Mouse (Mus musculus) ovary, adult 10 weeks (tissue): ENCODE results near the gene Ctnnd2. TPM values are rescaled to one million over a fixed set of nuclear protein-coding genes. Genes with fewer than 3 reads are reported as not detected.

ENCODE experiments used
- polyA plus RNA-seq: library from polyadenylated mRNA; stranded (reverse); fragments of 350-450 nt; fragmentation: Illumina TruSeq; extraction: RNeasy Lipid Tissue Mini Kit (QIAGEN cat#74804); gene quantifications from one replicate; pipeline ENCODE4 v1.2.3, GENCODE M21; 2014

The Ctnnd2 gene
- polyA plus RNA-seq, result 0.11 TPM

DNA sequence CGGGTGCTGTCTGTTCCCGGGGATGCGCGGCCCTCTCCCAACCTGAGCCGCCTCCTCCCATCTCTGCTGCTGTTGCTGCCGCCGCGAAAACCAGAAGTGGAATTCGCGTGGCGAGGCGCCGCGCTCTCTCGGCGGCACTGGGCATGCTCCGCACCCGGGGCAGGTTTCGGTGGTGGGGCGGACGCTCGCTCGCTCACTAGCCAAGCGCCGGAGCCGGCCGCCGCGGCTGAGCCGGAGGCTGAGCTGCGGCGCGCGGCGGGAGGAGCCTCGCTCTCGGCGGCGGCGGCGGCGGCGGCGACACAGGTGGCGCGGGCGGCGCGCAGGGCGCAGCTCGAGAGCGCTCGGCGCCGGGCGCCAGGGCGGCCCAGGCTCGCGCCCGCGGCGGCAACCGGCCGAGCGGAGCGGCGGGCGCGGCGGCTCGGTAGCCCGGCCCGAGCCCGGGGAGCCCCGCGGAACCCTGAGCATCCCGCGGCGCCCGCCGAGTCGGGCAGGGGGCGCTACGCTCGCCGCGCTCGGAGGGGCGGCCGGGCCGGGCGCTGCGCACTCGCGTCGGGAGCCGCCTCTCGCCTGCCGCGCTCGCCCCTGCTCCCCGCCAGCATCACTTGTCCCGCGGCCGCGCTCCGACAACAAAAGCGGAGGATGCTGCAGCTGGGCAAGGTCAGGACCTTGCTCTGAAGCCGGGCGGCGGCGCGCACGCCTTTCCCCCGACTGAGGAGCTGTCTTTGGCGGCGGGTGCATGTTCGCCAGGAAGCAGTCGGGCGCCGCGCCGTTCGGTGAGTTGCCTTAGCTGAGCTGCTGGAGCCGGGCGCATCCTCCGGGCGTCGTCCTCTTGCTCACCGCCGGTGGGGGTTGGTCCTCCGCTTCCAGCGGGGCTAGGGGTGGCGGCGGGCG is at the start of gene Ctnnd2:
Gene Ctnnd2, plus strand, starts transcription at position 203 of the 891 bp plus-strand sequence.

